Mouse (Mus musculus) lung, postnatal 0 days (tissue): ENCODE measurements around the gene Ntpcr.

Experiments used
- CTCF ChIP-seq: IDR thresholded peaks from 2 replicates; pipeline ENCODE4 v1.5.1; 2016; ENCODE audit warnings: antibody characterized with exemption, mild to moderate bottlenecking
- EP300 ChIP-seq: IDR thresholded peaks from 2 replicates; pipeline ENCODE4 v1.6.1; 2016; ENCODE audit warnings: antibody characterized with exemption, mild to moderate bottlenecking, control low read depth

DNA sequence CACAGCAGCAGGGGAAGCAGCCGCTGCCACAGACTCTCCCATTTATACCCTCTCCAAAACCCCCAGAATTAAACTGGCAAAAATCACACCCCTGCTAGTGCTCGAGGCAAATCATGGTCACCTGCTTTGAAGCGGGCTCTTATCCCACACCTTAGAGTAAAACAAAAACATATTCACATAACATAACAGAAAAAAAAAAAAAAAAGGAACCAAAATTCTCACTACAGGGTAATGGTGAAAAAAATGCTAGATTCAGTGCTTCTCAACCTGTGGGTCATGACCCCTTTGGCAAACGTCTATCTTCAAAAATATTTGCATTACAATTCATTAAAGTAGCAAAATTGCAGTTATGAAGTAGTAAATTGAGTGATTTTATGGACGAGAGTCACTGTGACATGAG, 2.8 kb upstream of the Ntpcr start:
- TF ChIP-seq CTCF (no peak), EP300 (no peak)
